Mouse (Mus musculus) splenic B cell, adult 2 months (primary cell): ENCODE measurements around the gene Msi2.

Source experiments
- DNase-seq: peaks from one replicate; pipeline ENCODE4 v3.0.0-alpha.2; 2011; ENCODE audit warnings: low read depth, low spot score
- H3K27me3 ChIP-seq: 2 replicates; pipeline ENCODE4 v1.6.1; 2012; ENCODE audit warnings: mild to moderate bottlenecking, low read length, moderate library complexity, mixed read lengths; ENCODE audit not compliant: control insufficient read depth, poor library complexity, insufficient read depth, severe bottlenecking
- H3K36me3 ChIP-seq: 2 replicates; pipeline ENCODE4 v1.6.1; 2012; ENCODE audit warnings: mild to moderate bottlenecking, low read length, moderate library complexity, mixed read lengths; ENCODE audit not compliant: control insufficient read depth, poor library complexity, insufficient read depth, severe bottlenecking

The Msi2 gene

DNA sequence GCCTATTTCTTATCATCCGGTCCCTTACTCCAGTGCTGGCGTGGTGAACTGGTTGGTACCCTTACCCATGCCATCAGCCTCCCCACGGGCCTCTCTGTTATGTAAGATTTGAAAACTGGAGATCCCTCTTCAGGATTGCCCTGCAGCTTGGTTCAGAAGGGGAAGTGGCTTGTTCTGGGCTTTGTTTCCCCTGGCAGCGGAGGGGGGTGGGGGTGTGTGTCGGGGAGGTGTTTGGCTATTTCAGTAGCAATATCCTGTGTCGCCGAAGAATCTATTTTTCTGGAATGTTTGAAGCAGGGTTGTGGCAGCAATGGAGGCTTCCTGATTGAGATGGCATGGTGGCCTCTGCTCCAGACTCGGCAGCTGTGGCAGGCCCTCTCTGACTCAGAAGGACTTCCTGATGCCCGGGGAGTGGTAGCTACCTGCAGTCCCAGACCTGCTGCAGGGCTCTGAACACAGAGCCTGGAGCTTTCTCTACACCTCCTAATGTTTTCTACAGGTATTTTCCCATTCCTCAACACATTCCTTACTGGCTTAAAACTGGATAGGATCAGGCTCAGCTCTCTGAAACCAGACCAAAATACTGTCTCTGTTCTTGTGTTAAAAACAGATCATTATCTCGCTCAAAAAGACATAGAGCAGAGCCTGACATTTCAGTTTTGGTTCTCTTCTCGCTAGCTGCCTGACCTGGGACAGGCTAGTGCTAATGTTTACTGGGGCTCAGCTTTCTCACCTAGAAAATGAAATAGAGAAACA is 104.4 kb downstream of the Msi2 start:
- DNase-seq: peak; percentile 64
- Histone ChIP-seq H3K27me3 (no peaks in the 10 kb centered on the region), H3K36me3 (no peaks in the 10 kb centered on the region; the same call in 1 of the 2 replicates)

DNA sequence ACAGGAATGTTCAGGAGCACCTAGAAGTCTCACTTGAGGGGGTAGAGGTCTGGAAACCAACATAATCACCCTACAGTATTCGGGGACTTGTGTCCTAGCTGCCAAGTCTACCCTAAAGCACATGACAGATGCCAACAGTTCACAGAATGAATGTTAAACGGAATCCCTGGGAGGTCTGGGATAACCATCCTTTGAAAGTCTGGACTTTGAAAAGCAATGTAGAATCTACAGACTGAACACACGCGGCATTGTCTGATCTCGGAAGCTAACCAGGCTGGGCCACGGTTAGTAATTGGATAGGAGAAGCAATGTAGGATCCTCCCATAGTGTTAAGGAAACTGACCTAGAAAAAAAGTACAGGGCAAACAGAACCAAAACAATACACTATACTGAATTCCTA is 105.3 kb downstream of the Msi2 start:
- Histone ChIP-seq H3K27me3 (no peaks in the 10 kb centered on the region), H3K36me3 (no peaks in the 10 kb centered on the region; the same call in 1 of the 2 replicates)
- DNase-seq: no peak

DNA sequence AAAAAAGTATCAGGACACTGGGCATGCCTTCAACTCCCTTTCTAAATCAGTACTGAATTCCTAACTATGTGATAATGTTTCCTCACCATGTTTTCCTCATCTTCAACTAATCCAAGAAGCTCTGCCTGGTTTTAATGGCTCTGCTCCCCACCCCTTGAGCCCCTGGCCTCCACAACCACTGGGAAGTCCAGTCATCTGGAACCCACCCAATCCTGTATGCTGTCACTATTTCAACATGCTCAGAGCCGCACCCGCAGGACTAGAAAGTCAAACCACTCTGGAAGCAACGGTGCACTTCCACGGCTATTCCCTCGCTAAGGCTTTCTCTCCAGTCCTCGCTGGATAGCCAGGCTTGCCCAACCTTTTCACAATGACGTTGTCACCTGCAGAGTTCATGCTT is 106.2 kb downstream of the Msi2 start:
- H3K36me3 ChIP-seq: no peaks in the 10 kb centered on the region; the same call in 1 of the 2 replicates
- H3K27me3 ChIP-seq: no peaks in the 10 kb centered on the region
- no peak for DNase-seq

DNA sequence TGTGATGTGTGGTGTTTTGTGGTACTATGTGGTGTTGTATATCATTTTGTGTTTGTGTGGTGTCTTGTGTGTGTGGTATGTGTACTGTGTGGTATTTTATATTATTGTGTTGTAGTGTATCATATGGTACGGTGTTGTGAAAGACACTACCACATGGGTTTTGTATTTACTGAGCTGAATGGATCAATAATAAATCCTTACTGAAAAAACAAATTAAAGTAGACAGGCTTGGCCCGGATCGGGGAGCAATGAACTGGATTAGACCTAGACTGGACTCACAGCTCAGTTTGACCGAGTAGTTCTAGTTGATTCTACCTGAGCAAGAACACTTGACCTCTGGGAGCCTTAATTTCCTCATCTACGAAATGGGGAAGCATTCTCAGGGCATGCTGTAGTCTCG is 107.5 kb downstream of the Msi2 start:
- Histone ChIP-seq H3K36me3 (no peaks in the 10 kb centered on the region; the same call in 1 of the 2 replicates), H3K27me3 (no peaks in the 10 kb centered on the region)
- no peak for DNase-seq

DNA sequence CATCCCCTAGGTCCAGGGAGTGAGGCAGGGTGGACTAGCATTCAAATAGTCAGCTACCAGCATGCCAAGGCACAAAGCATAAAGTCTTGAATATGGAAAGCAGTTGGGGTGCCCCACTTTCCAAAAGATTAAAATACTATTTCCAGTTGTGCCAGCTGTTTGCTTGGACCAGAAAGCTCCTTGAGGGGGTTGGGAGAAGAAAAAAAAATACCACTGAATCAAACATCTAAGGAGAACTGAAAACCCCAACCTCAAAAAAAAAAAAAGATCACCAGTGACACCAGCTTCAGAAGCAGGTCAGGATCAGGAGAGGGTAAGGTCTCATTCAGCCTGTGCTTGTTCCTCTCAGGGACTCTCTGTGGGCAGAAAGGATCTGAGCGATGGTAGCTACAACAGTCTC is 108.2 kb downstream of the Msi2 start:
- H3K27me3 ChIP-seq: no peaks in the 10 kb centered on the region
- H3K36me3 ChIP-seq: no peaks in the 10 kb centered on the region; the same call in 1 of the 2 replicates
- no peak for DNase-seq

DNA sequence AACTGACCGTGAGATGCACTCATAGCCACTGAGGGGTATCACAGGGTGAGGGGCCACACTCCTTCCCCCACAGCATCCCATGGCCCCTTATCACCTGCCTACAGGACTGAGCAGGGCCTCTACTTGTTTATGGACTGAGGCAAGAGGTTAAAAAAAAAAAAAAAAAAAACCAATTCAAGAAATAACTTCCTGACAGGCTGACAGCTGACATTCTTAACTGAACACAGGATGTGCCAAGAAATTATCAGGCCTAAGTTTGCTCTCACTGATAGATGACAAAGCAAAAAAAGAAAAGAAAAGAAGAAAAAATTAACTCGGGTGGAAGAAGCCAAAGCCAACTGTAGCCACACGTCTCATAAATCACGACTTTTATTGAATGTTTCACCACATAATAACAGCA is 109.7 kb downstream of the Msi2 start:
- Histone ChIP-seq H3K36me3 (no peaks in the 10 kb centered on the region; the same call in none of the 2 replicates), H3K27me3 (no peaks in the 10 kb centered on the region)
- no peak for DNase-seq

DNA sequence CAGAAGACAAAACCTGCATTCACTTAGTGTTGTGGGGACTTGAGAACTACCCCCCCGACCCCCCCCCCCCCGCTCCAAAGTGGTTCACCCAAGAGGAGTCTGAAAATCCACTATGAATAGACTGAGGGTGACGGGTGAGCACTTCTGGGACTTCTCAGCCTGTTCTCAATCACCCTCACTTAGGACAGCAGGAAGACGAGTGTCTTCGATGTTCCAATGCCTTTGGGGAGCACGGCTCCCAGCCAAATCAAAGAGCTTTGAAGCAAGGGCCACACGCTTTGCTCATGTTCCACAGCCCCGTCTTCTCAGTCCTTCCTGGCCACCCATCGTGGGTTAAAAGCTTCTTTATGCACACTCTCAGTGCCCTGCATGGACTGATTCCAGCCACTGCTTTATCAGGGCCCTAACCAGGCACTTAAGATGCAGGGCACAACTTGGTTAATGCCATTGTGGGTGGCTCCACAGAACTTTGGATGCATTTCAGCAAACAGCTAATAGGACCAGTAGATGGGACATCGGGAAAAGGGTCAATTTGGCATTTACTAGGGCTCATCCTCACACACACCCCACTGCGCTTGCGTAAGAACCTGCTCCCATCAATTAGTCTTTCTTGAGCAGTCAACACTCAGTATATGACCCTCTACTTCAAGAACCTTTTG is 110.5 kb downstream of the Msi2 start:
- Histone ChIP-seq H3K27me3 (no peaks in the 10 kb centered on the region), H3K36me3 (no peaks in the 10 kb centered on the region; the same call in none of the 2 replicates)
- DNase-seq: no peak

DNA sequence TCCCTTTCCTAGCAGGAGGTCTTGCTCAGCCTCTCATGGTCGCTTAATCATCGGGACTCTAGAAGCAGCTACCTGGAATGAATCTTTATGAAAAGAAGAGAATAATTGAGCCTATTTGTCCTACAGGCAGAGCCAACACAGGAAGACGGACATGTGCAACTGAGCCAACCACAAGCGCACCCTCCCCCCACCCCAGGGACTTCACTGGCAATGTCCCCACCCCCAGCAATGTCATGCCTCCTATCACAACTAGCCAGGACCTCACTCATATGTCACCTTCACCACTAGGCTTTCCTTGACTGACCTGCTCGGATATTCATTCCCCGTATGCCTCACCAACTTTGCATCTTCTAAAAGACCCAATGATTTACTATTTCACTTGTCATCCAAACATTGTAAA is 112.5 kb downstream of the Msi2 start:
- no peaks in the 10 kb centered on the region; the same call in none of the 2 replicates for H3K36me3 ChIP-seq
- DNase-seq: peak; percentile 28
- H3K27me3 ChIP-seq: no peaks in the 10 kb centered on the region

DNA sequence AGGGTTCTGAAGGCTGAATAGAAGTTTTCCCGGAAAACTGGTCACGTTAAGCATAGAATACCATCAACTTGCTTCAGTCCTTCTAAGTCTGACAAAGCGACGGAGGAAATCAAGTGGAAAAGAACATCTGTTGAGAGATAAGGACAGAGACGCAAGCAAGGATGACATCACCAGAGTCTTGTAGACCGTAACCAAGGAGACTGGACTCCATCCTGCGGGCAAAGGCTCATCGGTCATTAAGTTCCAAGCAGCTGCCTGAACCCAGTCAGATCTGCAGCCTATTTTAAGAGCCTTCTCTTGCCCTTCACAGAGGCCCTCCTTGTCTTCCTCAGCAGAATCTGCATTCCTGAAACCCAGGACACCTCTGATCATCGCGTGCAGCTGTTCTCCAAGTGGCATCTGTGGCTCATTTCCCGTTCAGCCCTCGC is 113.2 kb downstream of the Msi2 start:
- Histone ChIP-seq H3K27me3 (no peaks in the 10 kb centered on the region), H3K36me3 (no peaks in the 10 kb centered on the region; the same call in none of the 2 replicates)
- DNase-seq: peak; percentile 46

DNA sequence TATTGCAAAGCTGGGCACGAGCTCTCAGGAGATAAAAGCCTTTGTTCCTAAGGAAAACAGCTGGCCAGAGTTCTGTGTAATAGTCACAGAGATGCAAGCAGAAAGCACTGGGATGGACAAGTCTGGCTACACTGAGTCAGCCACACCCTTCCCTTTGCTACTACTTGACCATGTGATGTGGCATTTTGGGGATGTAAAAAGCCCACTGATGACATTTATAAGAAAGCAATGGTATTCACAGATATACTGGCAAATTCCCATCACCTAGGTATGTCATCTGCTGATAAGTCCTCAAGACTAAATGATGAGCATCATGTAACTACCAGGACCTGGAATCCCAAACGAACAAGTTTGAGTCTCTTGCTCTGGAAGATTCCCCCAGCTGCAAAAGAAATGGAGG is 113.7 kb downstream of the Msi2 start:
- no peaks in the 10 kb centered on the region for H3K27me3 ChIP-seq
- H3K36me3 ChIP-seq: no peaks in the 10 kb centered on the region; the same call in none of the 2 replicates
- DNase-seq: no peak

DNA sequence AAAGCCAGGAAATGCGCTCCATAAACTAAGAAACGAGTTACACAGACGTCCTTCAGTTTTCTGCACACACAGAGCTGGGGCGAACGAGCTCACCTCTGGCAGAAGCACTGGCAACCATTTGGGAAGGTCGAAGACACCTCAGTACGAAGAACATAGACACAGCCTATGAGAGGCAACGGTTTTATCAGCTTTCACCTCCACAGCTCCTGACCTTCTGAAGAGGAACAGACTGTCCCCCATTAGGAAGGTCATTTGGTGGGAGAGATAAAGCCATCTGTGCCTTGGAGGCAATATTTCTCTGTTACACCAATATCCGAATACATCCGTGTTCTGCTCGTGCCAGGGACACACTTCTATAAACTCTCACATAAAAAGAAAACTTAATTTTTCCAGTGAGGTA is 114.9 kb downstream of the Msi2 start:
- no peak for DNase-seq
- Histone ChIP-seq H3K27me3 (no peaks in the 10 kb centered on the region), H3K36me3 (no peaks in the 10 kb centered on the region; the same call in none of the 2 replicates)

DNA sequence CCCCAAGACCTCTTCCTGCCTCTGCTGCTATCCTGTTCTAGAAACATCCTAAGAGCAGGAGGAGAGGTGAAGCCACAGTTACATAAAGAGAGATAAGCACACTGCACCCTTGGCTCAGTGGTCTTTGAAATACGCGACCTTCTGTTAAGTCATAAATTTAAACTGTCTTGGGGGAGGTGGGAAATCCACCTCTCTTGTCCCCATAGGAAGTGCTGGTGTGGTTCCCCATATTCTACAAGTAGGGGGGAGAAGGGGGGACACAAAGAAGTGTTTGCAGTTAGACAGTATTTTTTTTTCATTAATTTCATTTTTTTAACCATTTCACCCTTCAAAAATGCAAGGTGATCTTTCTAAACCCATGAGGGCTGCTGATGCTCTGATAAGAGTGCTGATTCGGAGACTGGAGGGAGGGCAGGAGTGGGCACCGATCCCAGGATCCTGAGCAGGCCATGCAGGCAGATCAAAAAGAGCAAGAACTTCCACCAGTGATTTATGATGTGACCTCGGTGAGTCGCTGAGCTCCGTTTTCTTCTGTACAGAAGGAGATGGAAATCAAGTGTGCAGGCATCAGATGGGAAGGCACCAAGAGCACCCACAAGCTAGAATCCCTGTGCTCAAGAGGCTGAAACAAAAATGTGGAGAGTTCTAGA is 115.7 kb downstream of the Msi2 start:
- no peak for DNase-seq
- no peaks in the 10 kb centered on the region for H3K27me3 ChIP-seq
- no peaks in the 10 kb centered on the region; the same call in none of the 2 replicates for H3K36me3 ChIP-seq

DNA sequence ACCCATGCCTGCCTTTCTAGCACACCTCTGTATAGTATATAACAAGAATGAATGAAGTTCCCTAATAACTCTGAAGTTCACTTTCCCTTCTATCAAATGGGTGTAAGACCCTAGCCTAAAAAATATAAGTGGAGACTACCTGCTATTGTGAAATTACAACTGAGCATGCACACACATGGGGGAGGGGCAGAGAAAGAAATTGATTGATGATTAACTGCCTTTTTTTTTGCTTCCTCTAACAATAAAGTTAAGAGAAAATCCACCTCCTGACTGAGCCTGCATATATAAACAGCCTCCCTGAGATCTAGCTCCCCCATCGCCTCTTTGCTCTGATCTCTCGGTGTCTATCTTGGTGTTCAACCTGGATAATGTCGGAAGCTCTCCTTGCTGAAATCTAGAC is 118.1 kb downstream of the Msi2 start:
- no peak for DNase-seq
- no peaks in the 10 kb centered on the region; the same call in none of the 2 replicates for H3K36me3 ChIP-seq
- H3K27me3 ChIP-seq: no peaks in the 10 kb centered on the region

DNA sequence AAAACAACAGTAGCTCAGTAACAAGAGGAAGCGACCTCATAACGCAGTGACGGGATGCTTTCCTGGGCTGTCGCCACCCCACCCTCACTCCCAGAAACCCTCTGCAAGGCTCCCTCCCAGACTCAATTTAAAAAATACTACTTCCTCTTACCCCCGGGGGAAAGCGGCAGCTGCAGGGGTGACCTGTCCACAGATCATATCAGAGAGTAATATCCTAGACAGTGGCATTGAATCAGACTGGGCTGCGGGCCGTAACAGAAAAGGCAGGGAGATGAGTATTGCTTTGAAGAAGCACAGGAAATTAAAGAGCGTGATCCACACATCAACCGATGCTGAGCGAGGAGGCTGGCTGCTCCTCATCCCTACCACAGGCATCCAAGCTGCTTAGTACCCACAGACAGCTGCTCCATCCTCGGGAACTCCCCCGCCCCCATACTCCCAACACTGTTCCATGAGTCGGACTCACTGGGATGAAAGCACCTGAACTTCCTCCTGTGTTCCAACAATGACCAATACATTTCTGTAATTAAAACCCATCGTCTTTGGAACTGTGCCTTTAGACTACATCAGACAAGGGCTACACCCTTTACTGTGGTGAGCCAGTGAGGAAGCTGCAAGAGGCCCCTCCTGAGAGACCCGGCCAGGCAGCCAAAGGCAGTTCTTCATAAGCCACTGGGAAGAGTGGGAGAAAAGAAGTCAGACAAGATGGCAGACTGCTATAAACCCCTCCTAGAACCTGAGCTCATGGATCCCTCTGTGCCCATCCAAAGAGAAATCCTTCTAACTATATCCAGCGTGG is 118.8 kb downstream of the Msi2 start:
- Histone ChIP-seq H3K27me3 (no peaks in the 10 kb centered on the region), H3K36me3 (no peaks in the 10 kb centered on the region; the same call in none of the 2 replicates)
- peak; percentile 62 for DNase-seq
